Mouse (Mus musculus) kidney, embryonic 16.5 days (tissue): ENCODE results near the gene Gm17482. TPM values are rescaled to one million over a fixed set of nuclear protein-coding genes. Genes with fewer than 3 reads are reported as not detected.

Source experiments
- ATAC-seq: fragments of 200-750 bp; cut with Nextera tagmentation; 2 replicates; pipeline ENCODE4 v1.8.0; 2017; ENCODE audit warnings: moderate TSS enrichment; ENCODE audit not compliant: low FRiP score, low TSS enrichment
- H3K27ac ChIP-seq: fragments of 300-500 bp; sonication (generic); 2 replicates; pipeline ENCODE4 v1.5.1; 2014; ENCODE audit warnings: low read length
- H3K27me3 ChIP-seq: fragments of 300-500 bp; sonication (generic); 2 replicates; pipeline ENCODE4 v1.6.1; 2014; ENCODE audit warnings: low read length, control low read depth, mixed read lengths; ENCODE audit not compliant: insufficient read depth
- H3K36me3 ChIP-seq: fragments of 300-500 bp; sonication (generic); 2 replicates; pipeline ENCODE4 v1.6.1; 2014; ENCODE audit warnings: low read length, control low read depth, mixed read lengths; ENCODE audit not compliant: insufficient read depth
- H3K4me1 ChIP-seq: fragments of 300-500 bp; sonication (generic); 2 replicates; pipeline ENCODE4 v1.6.1; 2014; ENCODE audit warnings: low read length, control low read depth, mixed read lengths; ENCODE audit not compliant: insufficient read depth
- H3K4me2 ChIP-seq: fragments of 300-500 bp; sonication (generic); replicated peaks from 2 replicates; pipeline ENCODE4 v1.6.1; 2014; ENCODE audit warnings: low read depth, low read length
- H3K4me3 ChIP-seq: fragments of 300-500 bp; sonication (generic); 2 replicates; pipeline ENCODE4 v1.5.1; 2014; ENCODE audit warnings: mild to moderate bottlenecking, low read length
- H3K9ac ChIP-seq: fragments of 300-500 bp; sonication (generic); replicated peaks from 2 replicates; pipeline ENCODE4 v1.6.1; 2014; ENCODE audit warnings: low read length
- H3K9me3 ChIP-seq: fragments of 300-500 bp; sonication (generic); 2 replicates; pipeline ENCODE4 v1.6.1; 2016; ENCODE audit warnings: low read length, control low read depth
- WGBS: fragments of 180-500 bp; shearing (Covaris S2); extraction: QIAGEN DNeasy Blood & Tissue Kit; methylation state at CpG from one replicate; pipeline ENCODE4 v1.1.7; 2014; 5-methylcytosine and 5-hydroxymethylcytosine counted together
- polyA plus RNA-seq: library from polyadenylated mRNA; unstranded; fragments of >200 nt; fragmentation: Nextera tagmentation; extraction: Ambion mirVana; gene quantifications from 2 replicates; pipeline ENCODE4 v1.2.1, GENCODE M21; 2015

Gm17482 gene
- polyA plus RNA-seq, 1 experiment from 2014 or later = not detected

DNA sequence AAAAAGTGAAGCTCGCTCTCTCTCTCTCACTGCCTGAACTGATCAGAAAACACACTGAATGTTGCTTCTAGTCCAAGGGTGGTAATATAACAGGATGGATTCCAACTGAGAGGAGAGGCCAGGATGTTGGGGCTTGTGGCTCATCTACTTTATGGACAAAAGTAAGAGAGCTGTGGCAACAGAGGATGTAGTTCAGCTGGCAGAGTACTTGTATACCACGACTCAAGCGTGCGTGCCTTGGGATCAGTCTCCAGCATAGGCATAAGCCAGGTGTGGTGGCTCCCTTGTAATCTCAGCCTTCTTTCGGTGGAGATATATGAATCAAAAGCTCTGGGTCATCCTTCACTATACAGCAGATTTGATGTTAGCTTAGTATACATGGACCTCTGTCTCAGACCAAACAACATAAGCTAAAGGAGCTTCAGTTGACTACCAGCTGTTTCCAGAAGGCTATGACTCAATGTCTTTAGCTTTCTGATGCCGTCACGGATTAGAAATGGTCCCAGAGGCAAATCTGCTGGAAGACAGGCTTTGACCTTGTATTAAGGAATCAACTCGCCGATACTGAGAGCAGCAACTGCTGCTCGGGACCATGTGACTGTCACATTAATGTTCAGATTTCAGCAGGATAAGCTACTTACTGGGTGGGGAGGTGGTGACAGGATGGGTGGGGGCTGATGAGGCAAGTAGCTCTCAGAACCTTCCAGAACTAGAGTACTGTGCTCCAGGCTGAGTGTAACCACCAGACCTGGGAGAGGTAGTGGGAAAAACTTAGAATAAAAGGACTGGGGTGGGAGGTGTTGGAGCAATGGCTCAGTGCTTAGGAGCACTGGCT is 41.6 kb downstream of the Gm17482 start:
- Histone ChIP-seq H3K4me1 (peaks cover 19% of the 10 kb centered on the region), H3K9me3 (no peaks in the 10 kb centered on the region), H3K36me3 (no peaks in the 10 kb centered on the region), H3K4me3 (no peak overlapping the region), H3K27me3 (no peaks in the 10 kb centered on the region), H3K27ac (no peak overlapping the region), H3K9ac (no peak overlapping the region), H3K4me2 (no peak overlapping the region)
- WGBS = 81% methylated on average over 10 of the region's 10 CpGs
- no peak for ATAC-seq

DNA sequence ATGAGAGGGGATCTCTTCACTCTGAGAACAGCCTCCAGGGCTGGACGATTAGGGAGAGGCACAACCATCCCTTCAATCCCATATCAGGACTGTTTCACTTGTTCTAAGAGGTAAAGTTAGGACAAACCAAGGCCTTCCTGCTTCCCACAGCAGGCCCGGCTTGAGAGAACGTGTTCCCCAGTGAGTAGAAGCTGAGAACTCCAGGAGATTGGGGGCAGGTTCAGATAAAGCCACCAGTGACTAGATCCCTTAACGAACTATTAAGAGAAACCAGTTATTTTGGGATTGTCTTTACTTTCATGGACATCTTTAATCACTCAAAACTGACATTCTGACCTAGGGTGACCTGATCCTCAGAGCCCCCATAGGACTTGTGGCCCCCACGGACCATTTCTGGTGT is 42.4 kb downstream of the Gm17482 start:
- ATAC-seq = no peak
- Histone ChIP-seq H3K4me2 (no peak overlapping the region), H3K27me3 (no peaks in the 10 kb centered on the region), H3K4me1 (peaks cover 19% of the 10 kb centered on the region), H3K27ac (no peak overlapping the region), H3K4me3 (no peak overlapping the region), H3K9ac (no peak overlapping the region), H3K36me3 (no peaks in the 10 kb centered on the region), H3K9me3 (no peaks in the 10 kb centered on the region)
- WGBS = 69% methylated on average over 5 of the region's 5 CpGs

DNA sequence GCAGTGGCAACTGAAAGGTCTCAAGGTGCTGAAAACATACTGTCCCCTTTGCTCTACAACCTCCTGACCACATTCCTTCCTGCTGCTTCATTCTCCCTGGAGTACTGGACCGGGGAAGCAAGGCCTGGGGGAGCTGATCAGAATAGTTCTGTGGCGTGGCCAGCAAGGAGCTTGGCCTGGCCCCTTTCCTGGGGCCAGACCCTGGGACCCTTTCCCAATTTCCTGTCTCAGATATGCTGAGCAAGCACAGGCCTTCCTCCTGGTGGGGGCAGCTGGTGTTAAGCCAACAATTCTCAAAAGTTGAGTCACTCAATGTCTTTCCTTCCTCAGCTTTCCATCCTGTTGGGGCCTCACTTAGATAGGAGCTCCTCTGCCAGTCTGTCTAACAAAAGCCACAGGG is 42.9 kb downstream of the Gm17482 start:
- Histone ChIP-seq H3K27me3 (no peaks in the 10 kb centered on the region), H3K9me3 (no peaks in the 10 kb centered on the region), H3K36me3 (no peaks in the 10 kb centered on the region), H3K4me1 (peaks cover 19% of the 10 kb centered on the region), H3K4me2 (no peak overlapping the region), H3K27ac (no peak overlapping the region), H3K9ac (no peak overlapping the region), H3K4me3 (no peak overlapping the region)
- ATAC-seq = no peak
- 35% methylated on average over 2 of the region's 2 CpGs for WGBS

DNA sequence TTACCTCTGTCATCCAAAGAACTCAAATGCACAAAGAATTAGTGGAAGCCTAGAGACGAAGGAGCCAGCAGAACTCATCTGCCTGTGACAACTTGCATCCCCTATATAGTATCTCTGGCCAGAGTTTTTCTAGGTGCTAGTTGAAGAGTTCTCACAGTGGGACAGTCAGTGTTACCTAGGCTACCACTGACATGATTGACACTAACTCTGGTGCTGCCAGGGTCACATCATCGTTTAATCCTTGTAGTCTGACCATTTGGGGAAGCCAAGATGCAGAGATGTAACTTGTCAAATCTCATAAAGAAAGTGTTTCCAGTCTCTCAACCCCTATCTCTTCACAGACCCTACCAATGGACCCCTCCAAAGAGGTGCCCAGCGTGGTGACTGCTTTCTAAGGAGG is 44.2 kb downstream of the Gm17482 start:
- H3K4me2 ChIP-seq = no peak overlapping the region
- no peak overlapping the region for H3K9ac ChIP-seq
- ATAC-seq = no peak
- H3K9me3 ChIP-seq = no peaks in the 10 kb centered on the region
- 78% methylated on average over 3 of the region's 3 CpGs for WGBS
- 0 out of 2 replicates have a peak overlapping the region, but pooled peaks have one; percentile 22 for H3K27ac ChIP-seq
- H3K4me1 ChIP-seq = peaks cover 19% of the 10 kb centered on the region
- H3K36me3 ChIP-seq = no peaks in the 10 kb centered on the region
- no peak overlapping the region for H3K4me3 ChIP-seq
- no peaks in the 10 kb centered on the region for H3K27me3 ChIP-seq

DNA sequence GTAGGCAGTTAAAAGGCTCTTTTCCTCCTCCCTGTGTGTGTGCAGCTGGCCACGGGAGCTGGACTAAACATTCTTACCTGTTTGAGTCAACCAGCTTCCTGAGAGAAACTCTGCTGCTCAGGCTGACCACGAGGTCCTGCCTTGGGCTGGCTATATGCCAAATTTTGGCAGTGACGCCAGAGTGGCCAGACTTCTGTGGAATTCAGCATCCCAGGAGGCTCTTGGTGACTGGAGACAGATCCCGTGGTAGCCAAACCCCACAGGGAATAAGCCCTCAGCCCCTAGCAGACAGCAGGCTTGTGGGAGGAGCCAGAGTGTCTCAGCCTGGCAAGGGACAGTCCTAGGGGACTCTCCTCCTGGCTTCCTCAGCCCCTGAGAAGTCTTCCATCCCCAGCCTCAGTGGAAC is 44.7 kb downstream of the Gm17482 start:
- H3K4me1 ChIP-seq = peaks cover 19% of the 10 kb centered on the region
- 10% methylated on average over 4 of the region's 4 CpGs for WGBS
- no peak overlapping the region for H3K9ac ChIP-seq
- no peak overlapping the region for H3K4me2 ChIP-seq
- H3K4me3 ChIP-seq = no peak overlapping the region
- H3K36me3 ChIP-seq = no peaks in the 10 kb centered on the region
- H3K27me3 ChIP-seq = no peaks in the 10 kb centered on the region
- H3K27ac ChIP-seq = 0 out of 2 replicates have a peak overlapping the region, but pooled peaks have one; percentile 22
- ATAC-seq = peak; percentile 85
- no peaks in the 10 kb centered on the region for H3K9me3 ChIP-seq

DNA sequence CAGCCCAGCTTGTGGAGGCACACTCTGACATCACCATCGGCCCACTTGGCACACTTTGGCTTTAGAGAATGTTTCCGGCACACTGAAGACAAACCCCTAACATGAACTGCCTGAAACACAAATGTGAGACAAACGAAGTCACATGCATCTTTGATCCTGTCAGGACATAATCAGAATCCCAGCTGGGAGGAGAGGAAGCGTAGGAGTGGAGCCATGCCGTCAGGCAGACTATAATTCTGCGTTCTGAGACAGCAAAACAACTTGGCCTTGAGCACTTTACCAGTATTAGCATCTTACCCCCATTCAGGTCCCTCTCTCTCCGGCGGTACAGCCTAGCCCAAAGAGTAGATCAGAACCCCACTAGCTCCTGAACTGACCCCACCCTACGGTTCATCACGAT is 46.2 kb downstream of the Gm17482 start:
- Histone ChIP-seq H3K9me3 (no peaks in the 10 kb centered on the region), H3K36me3 (no peaks in the 10 kb centered on the region), H3K4me3 (no peak overlapping the region), H3K4me2 (no peak overlapping the region), H3K27me3 (no peaks in the 10 kb centered on the region), H3K27ac (no peak overlapping the region), H3K9ac (no peak overlapping the region), H3K4me1 (peaks cover 19% of the 10 kb centered on the region)
- no peak for ATAC-seq
- 49% methylated on average over 10 of the region's 10 CpGs for WGBS

DNA sequence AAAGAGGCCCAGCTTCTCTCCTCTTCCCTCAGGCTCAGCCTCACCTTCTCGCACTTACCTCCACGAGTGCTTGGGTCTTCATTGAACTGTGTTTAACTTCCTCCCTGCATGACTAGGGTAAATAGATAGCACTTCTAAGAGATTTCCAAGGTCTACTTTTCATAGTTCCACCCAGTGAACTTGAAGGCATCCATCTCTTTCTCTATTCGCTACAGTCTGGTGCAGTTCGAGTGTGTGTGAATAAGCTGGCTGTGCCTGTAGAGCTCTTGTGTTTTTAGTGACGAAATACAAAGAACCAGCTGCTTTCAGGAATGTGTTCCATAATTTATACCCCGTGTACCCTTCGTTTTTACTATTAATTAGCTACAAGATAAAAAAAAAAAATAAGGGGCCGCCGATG is 47.6 kb downstream of the Gm17482 start:
- Histone ChIP-seq H3K4me3 (no peak overlapping the region), H3K4me2 (no peak overlapping the region), H3K27ac (no peak overlapping the region), H3K36me3 (no peaks in the 10 kb centered on the region), H3K27me3 (no peaks in the 10 kb centered on the region), H3K4me1 (peaks cover 19% of the 10 kb centered on the region), H3K9ac (no peak overlapping the region), H3K9me3 (no peaks in the 10 kb centered on the region)
- WGBS = 56% methylated on average over 9 of the region's 9 CpGs
- ATAC-seq = no peak

DNA sequence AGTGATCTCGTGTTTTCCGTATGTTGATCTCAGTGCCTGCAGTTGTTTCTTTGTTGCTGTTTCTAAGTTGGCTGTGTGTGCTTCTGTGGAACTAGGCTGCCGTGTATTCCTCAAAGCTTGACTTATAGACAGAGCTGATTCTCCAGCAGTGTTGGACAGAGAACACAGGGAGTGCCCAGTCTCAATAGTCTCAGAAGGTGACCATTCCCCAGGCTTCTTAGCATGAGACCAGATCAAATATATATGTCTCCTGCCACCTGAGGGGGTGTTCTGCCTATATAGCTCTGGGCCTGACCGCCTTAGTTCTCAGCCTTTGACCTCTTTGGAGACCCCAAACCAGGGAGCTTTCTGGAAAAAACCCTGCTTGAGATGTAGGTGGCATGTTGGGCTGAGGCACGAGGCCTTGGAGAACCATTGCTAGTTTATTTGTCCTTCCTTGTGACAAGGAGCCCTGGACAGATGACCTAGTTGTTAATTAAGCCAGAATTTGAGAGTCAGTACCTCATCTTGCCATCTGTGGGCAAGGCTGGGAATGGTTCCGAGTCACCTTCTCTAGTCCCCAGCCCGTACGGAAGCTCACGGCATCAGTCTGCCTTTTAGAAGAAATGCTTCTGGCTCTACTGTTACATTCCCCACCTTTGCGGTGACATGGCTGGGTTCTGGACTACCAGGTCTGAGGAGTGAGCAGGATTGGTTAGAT is 48.1 kb downstream of the Gm17482 start:
- Histone ChIP-seq H3K4me2 (no peak overlapping the region), H3K27me3 (no peaks in the 10 kb centered on the region), H3K9ac (no peak overlapping the region), H3K4me1 (peaks cover 14% of the 10 kb centered on the region), H3K4me3 (no peak overlapping the region), H3K27ac (no peak overlapping the region), H3K36me3 (no peaks in the 10 kb centered on the region), H3K9me3 (no peaks in the 10 kb centered on the region)
- ATAC-seq = no peak
- WGBS = 86% methylated on average over 10 of the region's 10 CpGs

DNA sequence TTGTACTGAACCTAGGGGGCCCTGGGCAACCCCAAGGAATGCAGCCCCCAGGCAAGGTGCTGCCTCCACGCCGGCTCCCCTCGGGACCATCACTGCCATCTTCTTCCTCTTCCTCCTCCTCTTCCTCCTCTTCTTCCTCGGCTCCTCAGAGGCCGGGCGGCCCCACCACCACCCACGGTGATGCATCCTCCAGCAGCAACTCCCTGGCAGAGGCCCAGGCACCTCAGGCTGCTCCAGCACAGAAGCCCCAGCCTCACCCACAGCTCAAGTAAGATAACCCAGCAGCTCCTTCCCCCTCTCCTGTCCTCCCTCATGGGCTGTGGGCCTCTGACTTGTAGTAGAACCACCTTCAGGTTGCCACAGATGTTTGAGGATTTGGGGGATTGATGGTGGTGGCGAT is 50.9 kb downstream of the Gm17482 start:
- Histone ChIP-seq H3K27ac (no peak overlapping the region), H3K4me2 (no peak overlapping the region), H3K36me3 (no peaks in the 10 kb centered on the region), H3K27me3 (no peaks in the 10 kb centered on the region), H3K4me1 (peaks cover 1% of the 10 kb centered on the region; the same call in 1 of the 2 replicates), H3K9me3 (no peaks in the 10 kb centered on the region), H3K4me3 (no peak overlapping the region), H3K9ac (no peak overlapping the region)
- WGBS = 85% methylated on average over 8 of the region's 8 CpGs
- no peak for ATAC-seq

DNA sequence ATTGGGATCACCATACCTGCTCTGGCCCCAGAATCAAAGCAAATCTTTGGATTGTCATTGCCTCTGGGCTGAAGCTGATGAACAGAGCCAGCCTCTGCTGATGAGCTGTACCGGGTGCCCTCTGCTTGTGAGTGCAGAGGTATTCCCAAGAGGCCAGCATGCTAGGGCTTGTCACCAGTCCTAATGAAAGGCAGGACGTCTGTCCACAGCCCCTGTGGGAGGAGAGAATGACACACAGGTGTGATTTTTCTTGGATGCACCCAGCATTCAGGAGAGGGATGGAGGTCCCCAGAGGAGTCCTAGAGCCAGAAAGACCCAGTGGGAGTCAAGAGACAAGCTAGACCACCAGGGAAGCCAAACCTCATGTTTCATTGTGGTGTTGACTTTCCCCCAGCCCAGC is 52.5 kb downstream of the Gm17482 start:
- H3K4me2 ChIP-seq = no peak overlapping the region
- no peak overlapping the region for H3K9ac ChIP-seq
- H3K9me3 ChIP-seq = no peaks in the 10 kb centered on the region
- H3K4me3 ChIP-seq = no peak overlapping the region
- 58% methylated on average over 2 of the region's 2 CpGs for WGBS
- no peaks in the 10 kb centered on the region for H3K4me1 ChIP-seq
- ATAC-seq = no peak
- no peaks in the 10 kb centered on the region for H3K27me3 ChIP-seq
- no peak overlapping the region for H3K27ac ChIP-seq
- no peaks in the 10 kb centered on the region for H3K36me3 ChIP-seq
